Mouse (Mus musculus) limb, embryonic 10.5 days (tissue): ENCODE data around the gene Krcc1. TPM values are rescaled to one million over a fixed set of nuclear protein-coding genes. Genes with fewer than 3 reads are reported as not detected.
"Not testable (repeated sequence)": the region's sequence is repeated elsewhere in the genome, so short reads cannot be mapped to it uniquely, and the experiment has no call there.

ENCODE experiments used
- DNase-seq: peaks from one replicate; pipeline ENCODE4 v3.0.0-alpha.2; 2017; ENCODE audit warnings: low spot score
- H3K27ac ChIP-seq: fragments of 300-500 bp; sonication (generic); 2 replicates; pipeline ENCODE4 v1.5.1; 2016; ENCODE audit warnings: mild to moderate bottlenecking
- H3K27me3 ChIP-seq: fragments of 300-500 bp; sonication (generic); 2 replicates; pipeline ENCODE4 v1.6.1; 2016; ENCODE audit warnings: low read depth, mild to moderate bottlenecking; ENCODE audit not compliant: poor library complexity, severe bottlenecking
- H3K36me3 ChIP-seq: fragments of 300-500 bp; sonication (generic); 2 replicates; pipeline ENCODE4 v1.6.1; 2016; ENCODE audit warnings: mild to moderate bottlenecking, moderate library complexity
- H3K4me1 ChIP-seq: fragments of 300-500 bp; sonication (generic); 2 replicates; pipeline ENCODE4 v1.6.1; 2016
- H3K4me3 ChIP-seq: fragments of 300-500 bp; sonication (generic); 2 replicates; pipeline ENCODE4 v1.5.1; 2016; ENCODE audit warnings: mild to moderate bottlenecking, moderate library complexity
- H3K9me3 ChIP-seq: fragments of 300-500 bp; sonication (generic); replicated peaks from 2 replicates; pipeline ENCODE4 v1.6.1; 2016; ENCODE audit warnings: mild to moderate bottlenecking
- WGBS: fragments of 180-500 bp; shearing (Covaris S2); methylation state at CpG from one replicate; pipeline ENCODE4 v1.1.7; 2016; 5-methylcytosine and 5-hydroxymethylcytosine counted together
- microRNA-seq: library from miRNA; unstranded; fragments of <30 nt; microRNA quantifications from one replicate; pipeline ENCODE4, GENCODE M21; 2017
- polyA plus RNA-seq: library from polyadenylated mRNA; unstranded; fragments of >200 nt; fragmentation: Nextera tagmentation; extraction: Ambion mirVana; gene quantifications from 2 replicates; pipeline ENCODE4 v1.2.1, GENCODE M21; 2016

Krcc1 gene
- polyA plus RNA-seq, 1 experiment from 2014 or later = 32.0 TPM

DNA sequence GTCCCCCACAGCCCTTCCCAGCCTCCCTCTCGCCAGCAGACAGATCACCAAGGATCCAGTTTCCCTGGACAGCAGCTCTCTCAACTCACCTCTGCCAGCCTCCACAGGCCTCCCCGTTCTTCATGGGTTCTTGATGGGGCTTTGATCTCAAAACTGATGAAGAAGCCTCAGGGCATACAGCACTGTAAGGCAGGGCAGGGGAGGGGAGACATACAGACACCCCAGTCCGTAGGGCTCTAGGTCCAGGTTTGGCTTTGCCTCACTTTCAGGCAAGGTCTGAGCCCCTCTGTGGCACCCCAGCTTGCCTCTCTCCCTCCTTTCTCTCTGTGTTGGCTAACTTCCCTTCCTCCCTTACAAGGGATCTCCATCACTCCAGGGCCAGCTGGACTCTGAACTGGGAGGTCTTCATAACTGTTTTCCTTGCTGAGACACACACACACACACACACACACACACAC is 50.4 kb downstream of the Krcc1 start, which contains the start of gene Smyd1:
Gene Smyd1 (minus strand): TSS at position 408 of the 458 bp plus-strand sequence.
- no peaks in the 10 kb centered on the region for H3K36me3 ChIP-seq
- H3K27ac ChIP-seq = no peak within 1 kb of the TSS
- H3K9me3 ChIP-seq = no peaks in the 10 kb centered on the region
- H3K4me3 ChIP-seq = no peak within 1 kb of the TSS
- WGBS = 73% methylated on average over 3 of the region's 3 CpGs
- H3K4me1 ChIP-seq = no peaks in the 10 kb centered on the region
- no peaks in the 10 kb centered on the region for H3K27me3 ChIP-seq
- DNase-seq = no peak

GRCm38 (mm10) chr6:71322491-71322921 is 51.0 kb downstream of the Krcc1 start, which contains the start of gene Cd8b1:
Gene Cd8b1, plus strand, starts transcription at chr6:71322788.
- 89% methylated on average over 7 of the region's 7 CpGs for WGBS
- no peak within 1 kb of the TSS for H3K4me3 ChIP-seq
- H3K36me3 ChIP-seq = no peaks in the 10 kb centered on the region
- H3K4me1 ChIP-seq = no peaks in the 10 kb centered on the region
- no peaks in the 10 kb centered on the region for H3K9me3 ChIP-seq
- H3K27me3 ChIP-seq = no peaks in the 10 kb centered on the region
- H3K27ac ChIP-seq = no peak within 1 kb of the TSS
- DNase-seq = no peak

DNA sequence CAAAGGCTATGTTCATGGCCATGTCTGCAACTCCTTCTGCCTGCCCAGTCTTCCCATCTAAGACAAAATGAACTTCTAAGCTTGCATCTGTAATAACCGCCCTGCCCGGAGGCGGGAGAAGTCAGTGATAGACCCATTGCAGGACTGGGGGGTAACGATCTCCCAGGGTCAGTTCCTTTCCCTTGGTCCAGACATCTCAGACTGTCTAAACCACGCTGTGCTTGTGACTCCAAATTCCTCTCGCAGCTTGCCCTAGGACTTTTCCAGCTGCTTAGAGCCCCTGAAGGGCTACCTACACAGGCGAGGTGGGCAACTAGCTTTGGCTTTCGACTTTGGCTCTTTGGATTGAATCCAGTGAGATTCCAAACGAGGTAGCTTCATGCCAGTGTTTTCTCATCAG is 53.3 kb downstream of the Krcc1 start:
- WGBS = 88% methylated on average over 9 of the region's 9 CpGs
- Histone ChIP-seq H3K27me3 (no peaks in the 10 kb centered on the region), H3K9me3 (no peaks in the 10 kb centered on the region), H3K36me3 (no peaks in the 10 kb centered on the region), H3K27ac (no peak overlapping the region), H3K4me1 (no peaks in the 10 kb centered on the region), H3K4me3 (no peak overlapping the region)
- DNase-seq = no peak

DNA sequence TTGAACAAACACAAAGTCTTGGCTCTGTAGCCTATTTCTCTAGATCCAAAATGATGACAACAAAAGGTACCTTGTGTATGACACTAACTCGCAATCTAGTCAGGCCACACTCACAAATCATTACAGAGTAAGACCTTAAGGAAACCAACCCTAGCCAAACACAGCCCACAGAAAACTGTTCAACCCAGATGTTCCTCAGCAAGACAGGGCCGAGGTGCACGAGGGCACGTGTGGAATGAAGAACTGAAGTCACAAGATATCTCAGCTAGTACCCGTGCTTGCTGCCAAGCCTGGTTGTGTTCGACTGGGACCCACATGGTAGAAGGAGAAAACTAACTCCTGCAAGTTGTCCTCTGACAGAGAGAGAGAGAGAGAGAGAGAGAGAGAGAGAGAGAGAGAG is 58.4 kb downstream of the Krcc1 start:
- Histone ChIP-seq H3K27me3 (no peaks in the 10 kb centered on the region), H3K27ac (no peak overlapping the region), H3K4me3 (no peak overlapping the region), H3K9me3 (no peaks in the 10 kb centered on the region), H3K36me3 (no peaks in the 10 kb centered on the region), H3K4me1 (no peaks in the 10 kb centered on the region)
- 92% methylated on average over 6 of the region's 6 CpGs for WGBS
- no peak for DNase-seq

- WGBS = 87% methylated on average over 7 of the region's 7 CpGs
- H3K27ac ChIP-seq = no peak overlapping the region
- H3K4me3 ChIP-seq = no peak overlapping the region
- no peak for DNase-seq
- no peaks in the 10 kb centered on the region for H3K4me1 ChIP-seq
- no peaks in the 10 kb centered on the region for H3K9me3 ChIP-seq
- no peaks in the 10 kb centered on the region for H3K27me3 ChIP-seq
- no peaks in the 10 kb centered on the region for H3K36me3 ChIP-seq
Measured at GRCm38 (mm10) chr6:71330486-71330885, 59.0 kb downstream of the Krcc1 start.

- not testable (repeated sequence) for H3K9me3 ChIP-seq, H3K4me3 ChIP-seq, DNase-seq, H3K36me3 ChIP-seq, H3K4me1 ChIP-seq, H3K27ac ChIP-seq, H3K27me3 ChIP-seq
- 88% methylated on average over 3 of the region's 4 CpGs for WGBS
Measured at GRCm38 (mm10) chr6:71331491-71331890, 60.0 kb downstream of the Krcc1 start.

- Histone ChIP-seq H3K27ac (no peak overlapping the region), H3K36me3 (no peaks in the 10 kb centered on the region), H3K9me3 (no peaks in the 10 kb centered on the region), H3K27me3 (no peaks in the 10 kb centered on the region), H3K4me1 (no peaks in the 10 kb centered on the region), H3K4me3 (no peak overlapping the region)
- DNase-seq = no peak
- WGBS = 86% methylated on average over 11 of the region's 11 CpGs
Measured at GRCm38 (mm10) chr6:71332236-71332965, 60.9 kb downstream of the Krcc1 start.

- H3K9me3 ChIP-seq = no peaks in the 10 kb centered on the region
- H3K27me3 ChIP-seq = no peaks in the 10 kb centered on the region
- H3K4me1 ChIP-seq = no peaks in the 10 kb centered on the region
- WGBS = 91% methylated on average over 3 of the region's 3 CpGs
- H3K36me3 ChIP-seq = no peaks in the 10 kb centered on the region
- DNase-seq = no peak
- no peak overlapping the region for H3K27ac ChIP-seq
- H3K4me3 ChIP-seq = no peak overlapping the region
Measured at GRCm38 (mm10) chr6:71333031-71333430, 61.6 kb downstream of the Krcc1 start.

DNA sequence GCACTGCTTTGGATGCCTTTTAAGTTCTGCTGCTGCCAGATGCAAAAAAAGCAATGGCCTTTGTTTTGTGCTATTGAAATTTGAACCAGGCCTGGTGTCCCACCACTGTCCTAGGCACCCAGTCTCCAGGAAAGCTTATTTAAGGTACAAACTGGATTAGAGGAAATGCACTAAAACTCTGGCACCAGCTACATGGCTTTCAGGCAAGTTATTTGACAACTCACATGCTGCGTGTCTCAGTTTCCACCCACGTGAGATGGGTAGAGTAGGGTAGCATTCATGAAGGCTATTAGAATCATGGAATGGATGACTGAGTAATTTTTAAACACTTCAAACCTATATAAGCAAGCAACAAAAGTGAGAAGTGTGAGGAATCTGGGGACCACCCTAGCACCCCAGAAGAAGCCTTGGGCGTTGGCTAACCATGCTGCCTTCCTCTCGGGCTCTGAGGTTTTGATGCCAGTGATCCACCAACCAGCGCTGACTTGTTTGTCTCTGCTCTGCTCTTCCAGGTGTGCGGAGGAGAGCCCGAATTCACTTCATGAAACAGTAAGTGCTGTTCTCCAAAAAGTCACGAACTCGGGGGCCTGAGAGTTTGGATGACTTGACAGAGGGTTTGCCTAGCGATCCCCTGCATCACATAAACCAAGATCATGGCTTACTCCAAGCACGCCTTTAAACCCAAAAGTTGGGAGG is 62.2 kb downstream of the Krcc1 start:
- Histone ChIP-seq H3K4me3 (no peak overlapping the region), H3K27me3 (no peaks in the 10 kb centered on the region), H3K27ac (no peak overlapping the region), H3K9me3 (no peaks in the 10 kb centered on the region), H3K36me3 (no peaks in the 10 kb centered on the region), H3K4me1 (no peaks in the 10 kb centered on the region)
- WGBS = 93% methylated on average over 11 of the region's 11 CpGs
- DNase-seq = no peak

Small RNA genes within 50 kb of the gene (microRNA-seq; reads per million reads assigned to microRNA genes)
- 21.4 reads per million, percentile 30 among the genes with 10 or more reads in this experiment for gene Mir8112

Other genes with a start within 250 kb of the Krcc1 start
- 4.2 and 4.3 TPM in 2 replicates for gene Thnsl2, start 127.2 kb upstream of the Krcc1 start, polyA plus RNA-seq
- gene Fabp1, start 71.8 kb upstream of the Krcc1 start, polyA plus RNA-seq = not detected in 2 replicates
- 0.24 and 0.35 TPM in 2 replicates for gene Smyd1, start 50.6 kb downstream of the Krcc1 start, polyA plus RNA-seq
- 0.19 TPM in 1 of 2 replicates, not detected in the other for gene Cd8b1, start 51.1 kb downstream of the Krcc1 start, polyA plus RNA-seq
- not detected in 2 replicates for gene Cd8a, start 101.8 kb downstream of the Krcc1 start, polyA plus RNA-seq
- 12.5 and 15.5 TPM in 2 replicates for gene Rmnd5a, start 169.0 kb downstream of the Krcc1 start, polyA plus RNA-seq
- gene Rnf103, start 222.2 kb downstream of the Krcc1 start, polyA plus RNA-seq = 8.8 and 10.9 TPM in 2 replicates